In genomic region chr13:74010678-74011077, GRCm38 (mm10) we compare ENCODE assay signal across 9 mouse cellular contexts. TPM values are rescaled to one million over a fixed set of nuclear protein-coding genes. Genes with fewer than 3 reads are reported as not detected.
DNase-seq lines count a peak whose midpoint lies in the region; ATAC-seq lines count a peak whose summit lies in the region.
"Had no signal": no experiment of that assay in that cellular context is flagged by ENCODE, and none has a peak within 500 bp of the region (broad histone marks: within the 10 kb centered on the region; RNA-seq: fewer than 3 reads in every experiment).

No protein-coding gene starts in this region.

- H3K36me3 ChIP-seq in neural tube, embryonic 15.5 days = no peaks in the 10 kb centered on the region

- DNase-seq in cerebellum, adult 8-10 months = no peak
- DNase-seq in brain, embryonic 18.5 days (ENCODE audit: low read depth, low spot score) = peak; percentile 6
- DNase-seq in frontal cortex, adult 2 months (ENCODE audit: extremely low spot score in 1 of 2, low spot score in 1 of 2) = peak; percentile 41 to 76
- DNase-seq in left cerebral cortex, postnatal 36 days (ENCODE audit: low spot score in 2 of 2) = peak; percentile 61 to 62
- no peak for DNase-seq in spleen, postnatal 36 days (ENCODE audit: low spot score in 2 of 2)
- no peak for DNase-seq in embryo, embryonic 9.5 days (ENCODE audit: extremely low spot score)

- H3K27me3 ChIP-seq in neural tube, embryonic 15.5 days (replicated peaks) = peaks cover 4% of the 10 kb centered on the region; the same call in 1 of the 2 replicates

- H3K4me2 ChIP-seq in neural tube, embryonic 15.5 days = peak overlapping the region; percentile 91

- no peaks in the 10 kb centered on the region for H3K9me3 ChIP-seq in neural tube, embryonic 15.5 days (replicated peaks)

- peak; percentile 59 for ATAC-seq in cerebellum, adult (ENCODE audit: insufficient number of reproducible peaks, low FRiP score, low TSS enrichment)
- peak; percentile 64 for ATAC-seq in neural tube, embryonic 15.5 days (ENCODE audit: low FRiP score)

- peak overlapping the region; percentile 84 for H3K27ac ChIP-seq in neural tube, embryonic 15.5 days (replicated peaks)

- H3K9ac ChIP-seq in neural tube, embryonic 15.5 days (replicated peaks) = peak overlapping the region; percentile 68

- intact Hi-C loops in left cerebral cortex, postnatal 36 days (cut with DNase I) = no loop called here

- peaks cover 24% of the 10 kb centered on the region for H3K4me1 ChIP-seq in neural tube, embryonic 15.5 days

- WGBS in neural tube, embryonic 15.5 days = 12% methylated on average over 3 of the region's 3 CpGs

- peak overlapping the region; percentile 75 for H3K4me3 ChIP-seq in neural tube, embryonic 15.5 days (replicated peaks)

RNA-seq across cellular contexts. Expression of gene Tppp, which starts 1.5 kb away (rescaled TPM):
- 236 and 238 TPM in 2 replicates for polyA plus RNA-seq in frontal cortex, adult 2 months (2012; rRNA removed)
- 100 to 1,000 TPM; 340 to 404 TPM for total RNA-seq in left cerebral cortex, postnatal 36 days (2021)
- polyA plus RNA-seq in neural tube, embryonic 15.5 days (2015; fragmentation: Nextera tagmentation; extraction: Ambion mirVana) = 11.0 and 12.1 TPM in 2 replicates

RNA-seq across cellular contexts. Expression of gene Zdhhc11, which starts 47.0 kb away (rescaled TPM):
- polyA plus RNA-seq in frontal cortex, adult 2 months (2012; rRNA removed) = not detected in 2 replicates
- not detected for total RNA-seq in left cerebral cortex, postnatal 36 days (2021)
- not detected in 2 replicates for polyA plus RNA-seq in neural tube, embryonic 15.5 days (2015; fragmentation: Nextera tagmentation; extraction: Ambion mirVana)
- total RNA-seq: neutrophil, adult 5-6 weeks had no signal

RNA-seq across cellular contexts. Expression of gene Cep72, which starts 51.4 kb away (rescaled TPM):
- 1.6 and 1.9 TPM in 2 replicates for polyA plus RNA-seq in frontal cortex, adult 2 months (2012; rRNA removed)
- 1 to 10 TPM; 1.6 to 2.2 TPM for total RNA-seq in left cerebral cortex, postnatal 36 days (2021)
- 7.5 and 7.9 TPM in 2 replicates for polyA plus RNA-seq in neural tube, embryonic 15.5 days (2015; fragmentation: Nextera tagmentation; extraction: Ambion mirVana)

Comparison
In these comparisons a context has a peak if more than half of its experiments do, and no peak if none do; other contexts are left out.
1. DNase-seq: peak in brain, embryonic 18.5 days (single experiment), frontal cortex, adult 2 months (2 of 2) and left cerebral cortex, postnatal 36 days (2 of 2); none in cerebellum, adult 8-10 months (single experiment), spleen, postnatal 36 days (0 of 2) and embryo, embryonic 9.5 days (single experiment).
2. RNA of gene Tppp, which starts 1.5 kb away (polyA plus RNA-seq): 236 to 238 TPM in frontal cortex, adult 2 months; 11.0 to 12.1 TPM in neural tube, embryonic 15.5 days; every median in the first group is over 10 times any median in the second.